Mouse (Mus musculus) left cerebral cortex, adult 11 months (tissue): ENCODE measurements around the gene Shisal2b.
"Not testable (repeated sequence)": the region's sequence is repeated elsewhere in the genome, so short reads cannot be mapped to it uniquely, and the experiment has no call there.

Experiments used
- DNase-seq: peaks from one replicate; pipeline ENCODE4 v3.0.0; 2022; ENCODE audit warnings: low spot score

Shisal2b gene

DNA sequence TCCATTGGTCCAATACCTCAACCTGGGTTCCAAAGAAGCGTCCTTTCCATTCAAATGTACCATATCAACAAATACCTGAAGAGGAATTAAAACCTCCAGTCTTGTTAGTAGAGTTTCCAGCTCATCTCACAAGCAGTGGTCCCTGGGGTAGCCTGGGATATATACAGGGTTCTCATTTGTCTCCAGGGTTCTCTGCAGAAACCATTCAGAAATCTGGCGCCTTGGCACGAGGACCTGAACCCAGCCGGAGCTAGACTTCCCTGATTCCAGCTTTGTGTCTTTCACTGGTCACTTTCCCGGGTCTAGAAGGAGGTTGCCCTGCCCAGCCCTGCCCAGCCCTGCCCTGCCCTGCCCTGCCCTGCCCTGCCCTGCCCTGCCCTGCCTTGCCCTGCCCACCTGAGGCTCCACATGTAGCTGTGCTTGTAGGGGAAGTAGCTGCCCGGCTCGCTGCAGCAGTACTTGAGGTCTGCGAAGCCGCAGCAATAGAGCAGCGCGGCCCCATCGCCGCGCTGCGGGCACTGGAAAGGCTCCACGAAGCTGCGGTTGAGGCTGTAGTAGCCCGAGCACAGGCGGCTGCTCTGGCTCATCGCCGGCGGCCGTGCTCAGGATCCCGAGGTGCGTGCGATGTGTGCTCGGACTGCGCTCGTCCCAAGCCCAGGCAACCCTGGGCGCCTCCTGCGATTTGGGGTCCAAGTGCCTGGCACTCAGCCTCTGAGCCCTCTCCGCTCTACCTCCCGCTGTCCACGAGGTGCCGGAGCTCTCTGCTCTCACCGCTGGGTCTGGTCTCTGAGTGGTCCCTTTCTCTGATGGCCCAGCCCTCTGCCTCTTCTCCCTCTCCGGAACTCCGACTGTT, at the start of gene Shisal2b:
Shisal2b (minus strand) TSS at position 767 of the 853 bp plus-strand sequence.
- no peak for DNase-seq

DNA sequence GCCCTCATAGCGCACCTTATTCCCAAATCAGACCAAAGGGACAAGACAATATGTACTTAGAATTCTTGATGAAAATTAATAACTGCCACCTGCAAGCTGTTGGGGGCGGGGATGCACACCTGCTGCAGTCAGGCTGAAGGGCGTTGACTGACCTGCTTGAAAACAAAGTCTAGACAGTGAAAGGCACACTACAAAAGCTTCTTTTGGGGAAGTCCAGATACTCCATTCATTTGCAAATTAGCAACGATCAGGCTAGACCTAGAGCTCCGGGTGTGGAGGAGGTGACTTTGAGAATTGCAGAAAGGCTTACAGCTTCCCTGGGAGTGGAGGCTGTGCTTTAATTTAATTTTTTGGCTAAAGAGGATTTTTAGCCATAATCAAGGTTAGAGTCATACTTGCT, 47.9 kb upstream of the Shisal2b start:
- DNase-seq, result not testable (repeated sequence)

DNA sequence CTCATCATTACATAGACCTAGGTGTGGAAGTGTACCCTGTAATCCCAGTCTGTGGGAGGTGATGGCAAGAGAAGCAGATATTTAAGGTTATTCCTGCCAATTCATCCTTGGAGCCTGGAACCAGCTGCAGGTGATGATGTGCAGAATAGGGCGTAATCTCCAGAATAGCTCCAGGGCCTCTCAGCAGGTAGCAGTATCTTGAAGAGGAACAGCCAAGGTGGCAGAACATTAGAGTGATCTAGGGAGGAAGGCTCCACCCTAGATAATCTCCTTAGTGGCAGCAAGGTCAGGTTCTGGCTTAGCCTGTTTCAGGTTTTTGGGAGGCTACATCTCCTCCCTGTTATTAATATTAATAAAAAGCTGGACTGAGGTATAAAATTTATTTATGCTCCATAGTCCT, 47.3 kb upstream of the Shisal2b start:
- not testable (repeated sequence) for DNase-seq

DNA sequence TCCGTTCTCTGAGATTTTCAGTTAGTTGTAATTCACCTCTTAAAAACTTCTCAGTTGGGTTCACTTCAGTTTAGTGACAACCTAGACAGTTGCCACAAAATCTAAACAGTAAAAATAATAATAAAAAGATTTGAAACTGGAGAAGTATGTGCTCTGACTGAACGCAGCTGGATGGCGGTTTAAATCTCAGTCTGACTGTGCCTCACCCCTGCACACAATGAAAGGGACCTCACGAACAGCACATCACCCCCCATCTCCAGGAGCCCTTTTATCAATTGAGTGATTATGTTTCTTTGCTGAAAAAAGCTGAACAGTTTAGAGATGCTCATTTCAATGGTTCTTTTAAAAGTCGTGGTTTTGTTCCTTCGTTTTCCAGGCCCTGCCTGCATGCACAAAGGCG, 45.0 kb upstream of the Shisal2b start:
- DNase-seq, result no peak

DNA sequence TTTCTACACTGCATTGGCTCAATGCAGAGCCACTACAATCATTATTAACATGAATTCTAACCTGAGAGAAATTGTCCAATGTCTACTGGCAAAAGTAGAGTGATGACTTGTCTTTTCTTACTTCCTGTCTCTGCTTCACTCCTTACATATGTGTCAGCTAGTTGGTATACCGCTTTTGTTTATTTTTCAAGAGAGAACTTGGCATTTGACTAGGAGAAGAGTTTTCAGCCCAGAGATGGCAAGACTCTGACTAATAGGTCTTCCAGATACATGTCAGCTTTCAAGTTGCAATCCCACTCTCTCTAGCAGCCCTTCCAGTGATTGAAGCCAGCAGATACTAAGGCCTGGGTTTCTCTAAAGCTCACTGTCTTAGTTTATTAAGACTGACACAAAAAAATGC, 31.1 kb upstream of the Shisal2b start:
- DNase-seq, result no peak

DNA sequence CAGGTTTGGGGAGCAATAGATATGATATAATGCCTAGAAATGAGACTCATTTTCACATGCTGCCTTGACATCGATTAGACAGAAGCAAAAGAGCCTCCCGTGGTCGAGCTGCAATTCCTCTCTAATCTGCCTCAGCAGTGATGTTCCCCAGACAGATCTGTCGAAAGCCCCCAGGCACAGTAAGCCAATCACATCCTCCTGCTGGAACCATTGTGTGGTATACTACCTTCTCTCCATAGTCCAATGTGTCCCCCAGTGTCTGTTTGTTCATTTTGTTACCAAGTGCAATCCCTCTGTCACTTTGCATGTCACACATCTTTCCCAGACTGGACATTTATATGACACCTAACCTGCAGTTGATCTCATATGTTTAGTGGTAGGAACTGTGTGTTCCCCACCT, 28.6 kb upstream of the Shisal2b start:
- no peak for DNase-seq

DNA sequence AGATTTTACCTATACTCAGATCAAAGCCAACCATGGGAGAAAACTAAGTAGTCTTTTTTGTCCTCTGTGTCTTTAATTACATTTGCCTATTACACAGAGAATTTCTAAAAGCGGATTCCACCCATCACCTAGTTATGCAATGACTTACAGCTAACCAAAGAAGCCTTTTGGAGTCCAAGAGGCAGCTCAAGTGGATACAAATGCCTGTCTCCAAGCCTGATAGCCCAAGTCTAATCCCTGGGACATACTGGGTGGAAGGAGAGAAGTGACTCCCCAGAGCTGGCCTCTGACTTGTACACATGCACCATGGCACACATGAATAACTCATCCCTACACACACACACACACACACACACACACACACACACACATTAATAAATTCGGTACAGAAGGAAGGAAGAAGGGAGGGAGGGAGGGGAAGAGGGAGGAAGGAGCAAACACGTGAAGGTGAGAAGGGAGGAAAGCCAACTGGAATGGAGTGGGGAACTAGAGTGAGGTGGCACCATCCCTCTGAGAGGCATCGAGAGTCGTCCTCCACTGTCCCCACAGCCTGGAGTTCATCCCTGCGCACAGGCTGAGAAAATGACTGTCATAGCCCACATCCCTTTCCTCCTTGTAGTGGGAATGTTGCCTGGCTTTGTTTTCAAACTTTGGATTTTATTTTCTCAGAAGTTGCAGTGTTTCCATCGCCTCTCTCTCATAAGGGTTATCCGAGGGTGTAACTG, 22.8 kb upstream of the Shisal2b start:
- DNase-seq, result no peak

DNA sequence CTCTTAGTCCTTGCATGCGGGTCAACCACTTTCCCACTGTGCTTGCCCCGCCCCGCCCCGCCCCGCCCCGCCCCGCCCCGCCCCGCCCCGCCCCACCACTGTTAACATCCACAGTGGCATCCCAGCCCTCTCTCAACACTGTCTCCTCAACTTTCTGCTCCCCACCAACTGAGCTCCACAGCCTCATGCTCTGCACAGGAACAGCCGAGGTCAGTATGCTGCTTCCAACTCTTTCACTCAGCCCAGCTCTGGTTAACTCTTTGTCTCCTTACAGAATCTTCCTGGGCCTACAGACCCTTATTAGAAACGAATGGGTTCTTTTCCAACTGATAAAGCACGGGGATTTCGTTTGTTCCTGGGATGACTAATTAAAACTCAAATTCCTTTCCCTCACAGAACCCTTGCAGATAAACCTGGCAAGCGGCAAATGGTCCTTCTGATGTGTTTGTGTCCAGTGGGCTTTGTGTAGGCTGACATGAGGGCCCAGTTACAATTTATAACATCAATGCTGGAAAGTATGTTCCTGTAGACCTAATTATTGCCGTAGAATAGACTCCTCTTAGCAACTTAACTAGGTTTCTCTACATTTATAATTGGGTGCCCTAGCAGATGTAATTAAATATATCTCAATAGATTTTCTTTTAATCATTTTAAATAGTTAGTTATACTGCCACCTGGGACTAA, 20.0 kb upstream of the Shisal2b start:
- DNase-seq, result no peak

DNA sequence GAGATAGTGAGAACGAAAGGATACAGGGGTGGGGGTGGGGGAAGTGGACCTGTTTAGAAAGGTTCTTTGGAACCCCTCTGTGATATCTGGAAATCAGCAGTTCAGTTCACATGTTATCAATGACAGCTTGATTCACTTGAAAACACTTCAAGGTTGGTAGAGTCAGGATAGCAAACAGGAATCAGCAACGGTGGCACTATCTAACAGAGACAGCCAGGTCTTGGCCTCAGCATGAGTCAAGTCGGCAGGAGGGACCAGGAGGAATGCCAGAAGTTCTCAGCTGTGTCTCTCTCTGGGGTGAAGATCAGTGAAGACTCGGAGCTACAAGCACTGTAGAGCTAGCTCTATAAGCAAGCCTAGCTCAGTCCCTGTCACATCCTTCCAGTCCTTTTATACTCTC, 14.8 kb upstream of the Shisal2b start:
- DNase-seq, result no peak

DNA sequence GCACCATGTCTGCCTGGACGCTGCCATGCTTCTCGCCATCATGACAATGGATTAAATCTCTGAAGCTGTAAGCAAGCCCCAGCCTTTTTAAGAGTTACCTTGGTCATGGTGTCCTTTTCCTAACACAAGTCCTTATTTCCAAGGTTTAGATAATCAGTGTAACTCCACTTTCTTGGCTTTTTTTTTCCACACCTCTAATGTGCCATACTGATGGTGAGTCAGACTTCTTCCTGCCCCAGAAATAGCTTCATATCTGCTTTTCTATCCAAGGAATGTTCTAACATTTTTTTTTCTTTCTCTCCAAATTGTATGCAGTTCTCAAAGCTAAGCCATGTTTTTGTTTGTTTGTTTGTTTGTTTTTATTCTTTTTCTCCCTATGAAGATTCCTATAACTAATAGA, 6.2 kb upstream of the Shisal2b start:
- no peak for DNase-seq

DNA sequence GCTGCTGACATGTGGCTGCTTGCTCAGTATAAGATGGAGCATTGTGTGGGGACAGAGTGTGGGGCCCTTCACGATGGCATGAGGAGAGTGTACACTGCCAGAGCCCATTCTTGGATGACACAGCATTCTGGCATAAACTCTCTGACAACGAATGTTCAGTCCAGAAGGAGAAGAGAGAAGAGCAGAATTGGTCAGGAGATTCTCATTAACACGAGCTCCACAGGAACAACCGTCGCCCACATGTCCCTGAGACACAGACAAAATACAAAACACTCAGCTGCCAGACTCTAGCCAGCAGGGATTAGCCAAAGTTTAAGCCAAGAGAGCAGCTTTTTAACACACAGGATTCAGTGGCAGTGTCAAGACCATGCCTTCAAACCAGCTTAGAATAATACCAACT, 3.0 kb upstream of the Shisal2b start:
- no peak for DNase-seq

DNA sequence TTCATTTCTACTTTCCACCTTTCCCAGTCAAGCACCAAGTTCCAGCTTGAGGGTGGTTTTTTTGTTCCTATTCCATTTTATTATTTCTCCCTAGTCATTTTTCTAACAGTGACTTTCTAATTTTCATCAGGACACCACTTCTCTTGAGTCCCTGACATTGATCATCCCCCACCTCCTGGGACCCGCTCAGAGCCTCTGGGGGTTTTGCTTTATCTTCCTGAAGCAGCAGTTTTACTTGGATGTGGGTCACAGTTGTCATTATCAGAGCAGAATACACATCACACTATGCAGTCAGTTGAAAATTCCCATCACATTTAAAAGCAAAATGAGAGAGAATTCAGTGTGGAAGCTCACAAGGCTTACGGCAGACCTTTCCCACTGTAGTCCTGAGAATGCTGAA, 10.0 kb downstream of the Shisal2b start:
- DNase-seq, result no peak

DNA sequence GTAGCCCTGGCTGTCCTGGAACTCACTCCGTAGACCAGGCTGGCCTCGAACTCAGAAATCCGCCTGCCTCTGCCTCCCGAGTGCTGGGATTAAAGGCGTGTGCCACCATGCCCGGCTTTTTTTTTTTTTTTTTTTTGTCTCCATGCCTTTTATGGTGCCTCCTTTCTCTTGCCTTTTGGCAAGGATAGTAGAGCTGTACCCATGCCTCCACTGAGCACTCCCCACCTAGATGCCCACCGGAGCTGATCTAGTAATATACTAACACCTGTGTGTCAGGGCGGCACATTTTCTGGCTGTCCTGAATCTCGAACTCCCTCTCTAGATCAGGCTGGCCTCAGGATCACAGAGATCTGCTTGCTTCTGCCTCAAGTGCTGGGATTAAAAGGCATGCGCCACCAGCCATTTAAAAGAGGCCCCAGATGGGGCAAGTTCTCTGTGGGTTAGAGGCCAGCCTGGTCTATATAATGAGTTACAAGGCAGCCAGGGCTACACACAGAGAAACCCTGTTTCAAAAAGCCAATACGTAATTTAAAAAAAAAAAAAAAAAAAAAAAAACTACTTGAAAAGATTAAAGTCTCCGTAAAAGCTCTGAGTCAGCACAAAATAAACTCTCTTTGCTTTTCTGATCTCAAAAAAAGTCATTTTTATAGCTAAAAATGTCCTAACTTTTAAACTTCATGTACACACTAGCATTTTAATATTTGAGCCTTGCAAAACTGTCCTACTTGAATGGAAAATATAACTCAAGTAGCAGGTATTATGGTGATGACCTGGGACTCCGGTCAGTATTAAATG, 20.2 kb downstream of the Shisal2b start:
- DNase-seq, result no peak

DNA sequence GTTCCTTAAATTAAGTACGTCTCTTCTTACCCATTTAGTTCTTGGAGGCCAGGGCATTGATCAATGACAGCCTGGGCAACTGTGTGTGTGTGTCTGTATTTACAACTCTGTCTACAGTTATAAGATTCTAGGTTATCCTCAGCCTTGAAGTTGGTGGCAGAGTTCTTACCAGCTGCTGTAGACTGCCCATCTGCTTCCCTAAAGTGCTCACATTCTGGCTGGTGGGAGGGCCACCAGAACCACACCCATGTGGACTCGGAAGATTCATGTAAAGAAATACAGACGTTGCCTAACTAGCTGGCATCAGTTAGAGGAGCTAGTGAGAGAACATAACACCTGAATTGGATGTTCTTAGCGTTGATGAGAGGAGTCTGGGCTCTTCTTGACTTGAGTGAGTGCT, 21.8 kb downstream of the Shisal2b start:
- DNase-seq, result no peak

DNA sequence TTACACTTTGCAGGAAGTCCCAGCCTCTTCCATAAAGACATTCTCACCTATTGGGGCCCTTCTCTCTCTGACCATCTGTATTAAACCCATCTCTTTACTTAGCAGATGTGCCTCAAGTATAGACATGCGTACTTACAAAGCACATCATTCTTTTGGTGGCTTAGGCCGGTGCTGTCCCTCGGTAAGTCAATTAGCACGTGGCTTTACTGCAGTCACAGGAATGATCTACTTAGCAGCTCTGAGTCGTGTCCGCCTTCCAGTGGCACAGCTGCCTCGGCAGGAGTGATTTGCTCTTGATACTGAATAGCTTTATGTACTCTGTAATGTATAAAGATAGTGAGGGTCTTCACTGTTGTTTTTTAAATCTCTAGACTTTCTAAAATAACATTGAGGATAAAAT, 26.1 kb downstream of the Shisal2b start:
- DNase-seq, result no peak

DNA sequence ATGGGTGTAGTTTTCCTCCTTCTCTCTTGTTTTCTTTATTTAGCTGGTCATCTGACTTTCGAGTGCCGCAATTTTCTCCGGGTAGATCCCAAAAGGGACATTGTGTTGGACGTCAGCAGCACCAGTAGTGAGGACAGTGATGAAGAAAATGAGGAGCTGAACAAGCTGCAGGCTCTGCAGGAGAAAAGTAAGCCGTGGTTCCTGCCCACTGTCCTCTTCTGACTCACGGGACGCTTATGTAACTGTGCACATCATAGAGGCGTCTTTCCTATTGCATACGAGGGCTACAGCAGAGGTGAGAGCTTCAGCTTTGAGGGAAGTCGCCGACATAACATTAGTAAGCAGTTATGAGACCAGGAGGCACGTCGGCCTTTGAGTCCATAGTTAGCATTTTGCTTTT, 30.9 kb downstream of the Shisal2b start:
- no peak for DNase-seq

DNA sequence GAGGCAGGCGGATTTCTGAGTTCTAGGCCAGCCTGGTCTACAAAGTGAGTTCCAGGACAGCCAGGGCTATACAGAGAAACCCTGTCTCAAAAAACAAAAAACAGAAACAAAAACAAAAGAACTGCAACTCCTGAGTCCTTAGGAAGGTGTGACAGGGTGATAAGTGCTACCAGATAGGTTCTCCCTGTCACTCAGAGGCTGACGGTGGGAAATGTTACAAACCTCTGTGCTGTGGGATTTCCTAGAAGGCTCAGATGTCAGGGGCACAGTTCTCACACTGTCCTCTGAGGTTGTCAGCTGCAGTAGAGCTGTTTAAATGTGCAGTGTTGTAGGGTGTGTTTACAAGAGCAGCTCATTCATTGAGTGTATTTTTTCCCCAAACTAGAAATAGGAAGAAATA, 38.2 kb downstream of the Shisal2b start:
- DNase-seq, result no peak

DNA sequence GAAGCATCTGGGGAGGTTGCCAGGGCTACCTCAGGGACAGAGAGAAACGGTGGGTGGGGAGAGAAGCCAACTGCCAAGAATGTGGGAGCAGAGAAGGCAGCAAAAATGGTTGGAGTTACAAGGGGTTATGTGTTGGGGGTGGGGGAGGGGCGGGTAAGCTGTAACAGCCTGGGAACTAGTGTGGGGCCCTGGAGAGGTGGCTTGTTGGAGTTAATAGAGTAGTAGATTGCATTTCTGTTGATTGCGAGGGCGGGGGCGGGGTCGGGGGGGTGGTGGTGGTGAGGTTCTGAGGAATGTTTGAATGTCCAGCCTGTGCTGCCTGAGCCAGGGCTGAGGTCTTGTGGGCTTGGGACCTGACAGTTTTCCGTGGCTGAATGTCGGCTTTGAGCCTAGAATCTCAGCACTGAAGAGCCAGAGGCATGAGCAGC, 41.3 kb downstream of the Shisal2b start:
- no peak for DNase-seq

DNA sequence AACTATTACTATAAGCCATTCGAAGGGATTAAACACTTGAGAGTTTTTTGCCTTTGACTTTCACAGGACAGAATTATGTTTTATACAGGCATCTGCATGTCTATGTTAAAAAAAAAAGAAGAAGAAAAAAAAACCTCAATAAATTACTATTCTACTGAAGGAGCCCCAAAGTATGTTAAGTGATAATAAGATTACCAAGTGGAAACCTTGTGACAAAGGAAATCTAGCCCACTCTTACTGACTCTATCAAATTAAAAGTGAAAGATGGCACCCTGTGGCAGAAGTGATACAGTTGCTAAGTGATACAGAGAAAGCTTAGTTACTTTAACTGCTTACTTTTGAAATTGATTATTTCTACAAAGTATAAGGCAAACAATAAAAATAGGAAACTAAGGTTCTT, 41.8 kb downstream of the Shisal2b start:
- no peak for DNase-seq

DNA sequence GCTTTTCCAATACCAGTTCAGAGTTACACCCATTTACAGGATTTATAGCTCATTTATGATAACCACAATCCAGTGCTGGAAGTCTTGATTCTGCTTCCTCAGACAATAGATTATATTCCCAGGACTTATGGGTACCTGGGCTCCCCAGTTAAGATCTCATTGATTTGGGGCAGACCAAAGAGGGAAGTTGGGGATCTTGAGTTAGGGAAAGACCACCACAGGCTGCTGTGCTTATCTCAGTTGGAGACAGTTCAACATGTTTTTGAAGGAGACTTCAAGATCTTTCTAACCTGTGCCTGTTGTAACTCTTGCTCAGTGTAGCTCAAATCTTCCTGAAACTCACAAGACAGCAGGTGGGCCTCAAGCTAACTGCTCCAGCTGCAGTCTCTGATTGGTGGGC, 42.5 kb downstream of the Shisal2b start:
- no peak for DNase-seq

DNA sequence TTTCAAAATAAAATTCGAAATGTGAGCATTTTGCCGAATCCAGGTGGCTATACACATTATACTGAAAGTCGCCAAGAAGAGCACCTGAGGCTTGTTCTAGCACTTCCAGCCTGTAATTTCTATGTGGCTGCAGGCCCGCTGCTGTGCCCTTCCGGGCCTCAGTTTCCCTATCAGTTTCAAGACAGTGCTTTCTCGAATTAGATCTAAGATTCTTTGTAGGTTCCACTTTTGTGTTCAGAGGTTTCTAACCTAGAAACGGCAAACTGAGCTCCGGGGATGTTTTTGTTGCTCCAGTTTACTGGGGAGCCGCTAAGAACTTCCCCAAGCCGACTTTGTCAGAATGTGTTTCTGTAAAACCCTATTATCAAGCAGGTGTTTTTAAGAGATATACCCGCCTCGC, 46.0 kb downstream of the Shisal2b start:
- DNase-seq, result no peak
